Mouse (Mus musculus) forebrain, embryonic 10.5 days (tissue): ENCODE data around the gene Ctnnbip1. TPM values are rescaled to one million over a fixed set of nuclear protein-coding genes. Genes with fewer than 3 reads are reported as not detected.

ENCODE experiments used
- DNase-seq: peaks from one replicate; pipeline ENCODE4 v3.0.0-alpha.2; 2017; ENCODE audit warnings: low spot score; ENCODE audit errors: extremely low spot score
- H3K27ac ChIP-seq: fragments of 300-500 bp; sonication (generic); 2 replicates; pipeline ENCODE4 v1.5.1; 2016; ENCODE audit warnings: mild to moderate bottlenecking
- H3K27me3 ChIP-seq: fragments of 300-500 bp; sonication (generic); 2 replicates; pipeline ENCODE4 v1.6.1; 2016; ENCODE audit warnings: mild to moderate bottlenecking; ENCODE audit not compliant: poor library complexity, severe bottlenecking
- H3K36me3 ChIP-seq: fragments of 300-500 bp; sonication (generic); replicated peaks from 2 replicates; pipeline ENCODE4 v1.6.1; 2016; ENCODE audit warnings: mild to moderate bottlenecking, moderate library complexity
- H3K4me1 ChIP-seq: fragments of 300-500 bp; sonication (generic); 2 replicates; pipeline ENCODE4 v1.6.1; 2016
- H3K4me3 ChIP-seq: fragments of 300-500 bp; sonication (generic); 2 replicates; pipeline ENCODE4 v1.5.1; 2016; ENCODE audit warnings: mild to moderate bottlenecking, moderate library complexity
- H3K9me3 ChIP-seq: fragments of 300-500 bp; sonication (generic); 2 replicates; pipeline ENCODE4 v1.6.1; 2016; ENCODE audit warnings: mild to moderate bottlenecking, moderate library complexity
- WGBS: fragments of 180-500 bp; shearing (Covaris S2); methylation state at CpG from one replicate; pipeline ENCODE4 v1.1.7; 2016; 5-methylcytosine and 5-hydroxymethylcytosine counted together
- polyA plus RNA-seq: library from polyadenylated mRNA; unstranded; fragments of >200 nt; fragmentation: Nextera tagmentation; extraction: Ambion mirVana; gene quantifications from 2 replicates; pipeline ENCODE4 v1.2.1, GENCODE M21; 2016

Gene Ctnnbip1
- polyA plus RNA-seq, 1 experiment from 2014 or later = 59.6 TPM

- Histone ChIP-seq H3K4me3 (no peak overlapping the region), H3K9me3 (no peaks in the 10 kb centered on the region), H3K27me3 (no peaks in the 10 kb centered on the region), H3K36me3 (peaks cover 79% of the 10 kb centered on the region), H3K27ac (no peak overlapping the region), H3K4me1 (peaks cover 42% of the 10 kb centered on the region)
- no peak for DNase-seq
- WGBS = 91% methylated on average over 5 of the region's 5 CpGs
Measured at GRCm38 (mm10) chr4:149499790-149500189, 18.2 kb upstream of the Ctnnbip1 start.

DNA sequence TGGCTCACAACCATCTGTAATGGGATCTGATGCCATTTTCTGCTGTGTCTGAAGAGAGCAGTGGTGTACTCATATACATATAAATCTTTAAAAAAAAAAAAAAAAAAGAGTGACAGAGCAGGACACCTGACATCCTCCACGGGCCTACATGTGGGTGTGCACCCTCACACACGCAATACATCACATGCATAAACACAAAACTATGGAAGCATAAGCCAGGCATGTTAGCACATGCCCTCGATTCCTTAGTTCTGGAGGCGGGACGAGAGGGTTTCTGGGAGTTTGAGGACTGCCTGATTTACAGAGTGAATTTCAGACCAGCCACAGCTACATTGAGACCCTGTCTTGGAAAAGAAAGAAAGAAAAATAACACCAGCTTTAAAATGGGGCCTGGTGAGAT, 13.7 kb upstream of the Ctnnbip1 start:
- Histone ChIP-seq H3K9me3 (no peaks in the 10 kb centered on the region), H3K4me3 (peak overlapping the region; percentile 6; the same call in 1 of the 2 replicates), H3K27ac (peak overlapping the region; percentile 81), H3K27me3 (0 out of 2 replicates have a peak, but pooled peaks cover 7% of the 10 kb centered on the region), H3K36me3 (peaks cover 37% of the 10 kb centered on the region), H3K4me1 (peaks cover 22% of the 10 kb centered on the region)
- 78% methylated on average over 5 of the region's 5 CpGs for WGBS
- no peak for DNase-seq

DNA sequence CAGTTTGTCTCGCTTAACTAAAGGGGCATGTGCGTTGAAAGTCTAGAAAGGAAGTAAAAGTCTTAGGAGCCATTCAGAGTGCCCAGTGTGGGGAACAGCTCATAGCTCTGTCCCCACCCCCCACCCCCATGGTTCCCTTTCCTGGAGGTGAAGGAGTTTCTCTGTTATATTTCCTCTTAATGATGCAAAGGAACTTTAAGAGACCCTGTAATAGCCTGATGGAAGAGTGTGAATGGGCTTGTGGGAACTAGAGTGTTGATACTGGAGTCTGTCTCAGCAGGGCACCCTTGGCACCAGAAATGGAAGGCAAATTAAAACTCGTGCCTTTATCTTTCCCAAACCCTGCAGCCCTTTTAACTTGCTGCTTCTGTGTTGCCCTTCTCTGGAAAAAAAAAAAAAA, 13.2 kb upstream of the Ctnnbip1 start:
- H3K27me3 ChIP-seq = 0 out of 2 replicates have a peak, but pooled peaks cover 7% of the 10 kb centered on the region
- peaks cover 22% of the 10 kb centered on the region for H3K4me1 ChIP-seq
- peak overlapping the region; percentile 6; the same call in 1 of the 2 replicates for H3K4me3 ChIP-seq
- H3K27ac ChIP-seq = peak overlapping the region; percentile 81
- peaks cover 32% of the 10 kb centered on the region for H3K36me3 ChIP-seq
- peak; percentile 26 for DNase-seq
- WGBS = 11% methylated on average over 3 of the region's 3 CpGs
- no peaks in the 10 kb centered on the region for H3K9me3 ChIP-seq

DNA sequence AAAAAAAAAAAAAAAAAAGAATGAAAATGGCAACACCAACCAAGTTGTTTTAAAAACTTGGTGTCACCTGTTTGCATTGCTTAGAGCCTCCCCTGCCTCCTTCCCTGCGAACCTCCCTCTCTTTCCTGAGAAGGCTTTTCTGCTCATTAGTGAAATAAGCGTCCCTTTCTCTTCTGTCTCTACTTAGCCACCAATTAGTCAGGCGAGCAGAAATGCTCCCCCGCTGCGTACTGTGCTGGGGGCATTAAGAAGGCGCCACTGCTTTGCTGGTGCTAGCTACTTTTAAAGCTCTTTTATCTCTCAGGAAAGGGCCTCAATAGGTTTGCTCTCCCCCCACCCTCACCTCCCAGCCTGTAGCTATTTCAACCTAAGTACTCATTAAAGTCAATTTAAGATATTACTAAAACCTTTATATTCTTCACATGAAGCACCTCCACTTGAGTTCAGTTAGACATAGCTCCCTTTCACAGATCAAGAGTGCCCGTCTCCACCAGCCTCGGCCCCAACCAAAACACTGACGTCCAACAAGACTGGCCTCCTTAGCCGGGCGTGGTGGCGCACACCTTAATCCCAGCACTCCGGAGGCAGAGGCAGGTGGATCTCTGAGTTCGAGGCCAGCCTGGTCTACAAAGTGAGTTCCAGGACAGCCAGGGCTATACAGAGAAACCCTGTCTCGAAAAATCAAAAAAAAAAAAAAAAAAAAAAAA, 12.6 kb upstream of the Ctnnbip1 start:
- Histone ChIP-seq H3K27ac (peak overlapping the region; percentile 81; the same call in 1 of the 2 replicates), H3K36me3 (peaks cover 27% of the 10 kb centered on the region), H3K4me1 (peaks cover 22% of the 10 kb centered on the region), H3K4me3 (no peak overlapping the region), H3K27me3 (0 out of 2 replicates have a peak, but pooled peaks cover 7% of the 10 kb centered on the region), H3K9me3 (no peaks in the 10 kb centered on the region)
- DNase-seq = peak; percentile 65
- WGBS = 34% methylated on average over 15 of the region's 15 CpGs

GRCm38 (mm10) chr4:149506904-149507303, 11.1 kb upstream of the Ctnnbip1 start:
- Histone ChIP-seq H3K36me3 (peaks cover 12% of the 10 kb centered on the region), H3K27ac (no peak overlapping the region), H3K4me3 (no peak overlapping the region), H3K4me1 (peaks cover 31% of the 10 kb centered on the region), H3K9me3 (no peaks in the 10 kb centered on the region), H3K27me3 (0 out of 2 replicates have a peak, but pooled peaks cover 7% of the 10 kb centered on the region)
- DNase-seq = no peak
- 87% methylated on average over 3 of the region's 3 CpGs for WGBS

DNA sequence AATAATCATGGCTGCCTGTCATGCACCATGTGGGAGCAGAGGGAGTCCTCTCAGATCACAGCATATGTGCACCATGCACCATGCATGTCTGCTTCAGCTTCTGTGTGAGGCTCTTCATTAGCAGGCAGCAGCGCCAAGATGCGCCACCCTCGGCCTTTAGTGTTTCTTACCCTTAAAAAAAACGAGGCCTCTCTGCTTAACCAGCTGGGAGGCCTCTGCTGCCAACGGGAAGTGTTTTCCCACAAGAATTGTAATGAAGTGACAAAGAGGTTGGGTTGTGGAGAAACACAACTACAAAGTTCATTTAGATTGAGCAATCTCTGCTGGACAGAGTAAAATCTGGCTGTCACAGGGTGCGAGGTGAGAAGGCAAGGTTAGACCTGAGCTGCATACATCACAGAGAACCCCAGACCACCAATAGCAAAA, 6.8 kb upstream of the Ctnnbip1 start:
- Histone ChIP-seq H3K4me1 (peaks cover 10% of the 10 kb centered on the region), H3K27me3 (0 out of 2 replicates have a peak, but pooled peaks cover 7% of the 10 kb centered on the region), H3K36me3 (no peaks in the 10 kb centered on the region), H3K9me3 (no peaks in the 10 kb centered on the region), H3K4me3 (no peak overlapping the region), H3K27ac (no peak overlapping the region)
- 67% methylated on average over 6 of the region's 6 CpGs for WGBS
- no peak for DNase-seq

- H3K27ac ChIP-seq = no peak overlapping the region
- no peak for DNase-seq
- no peaks in the 10 kb centered on the region for H3K36me3 ChIP-seq
- H3K4me1 ChIP-seq = peaks cover 10% of the 10 kb centered on the region
- no peaks in the 10 kb centered on the region for H3K9me3 ChIP-seq
- H3K27me3 ChIP-seq = 0 out of 2 replicates have a peak, but pooled peaks cover 3% of the 10 kb centered on the region
- WGBS = 92% methylated on average over 7 of the region's 7 CpGs
- H3K4me3 ChIP-seq = no peak overlapping the region
Measured at GRCm38 (mm10) chr4:149512072-149512471, 6.0 kb upstream of the Ctnnbip1 start.

- 91% methylated on average over 5 of the region's 5 CpGs for WGBS
- H3K36me3 ChIP-seq = no peaks in the 10 kb centered on the region
- DNase-seq = no peak
Measured at GRCm38 (mm10) chr4:149515706-149516105, 2.3 kb upstream of the Ctnnbip1 start.

GRCm38 (mm10) chr4:149518351-149519220, 550 bp downstream of the Ctnnbip1 start:
- Histone ChIP-seq H3K4me3 (peak overlapping the region; percentile 90), H3K36me3 (no peaks in the 10 kb centered on the region), H3K9me3 (no peaks in the 10 kb centered on the region), H3K4me1 (peaks cover 55% of the 10 kb centered on the region), H3K27ac (peak overlapping the region; percentile 91), H3K27me3 (peaks cover 5% of the 10 kb centered on the region; the same call in 1 of the 2 replicates)
- WGBS = 4% methylated on average over 51 of the region's 52 CpGs
- peak; percentile 44 for DNase-seq

More at GRCm38 (mm10) chr4:149515706-149516105, 2.3 kb upstream of the Ctnnbip1 start:
- Histone ChIP-seq H3K4me1 (peaks cover 45% of the 10 kb centered on the region), H3K4me3 (no peak overlapping the region), H3K27me3 (peaks cover 5% of the 10 kb centered on the region; the same call in 1 of the 2 replicates), H3K9me3 (no peaks in the 10 kb centered on the region), H3K27ac (no peak overlapping the region)

- WGBS = 74% methylated on average over 10 of the region's 10 CpGs
- Histone ChIP-seq H3K4me3 (no peak overlapping the region), H3K27ac (no peak overlapping the region), H3K9me3 (no peaks in the 10 kb centered on the region), H3K36me3 (peaks cover 5% of the 10 kb centered on the region; the same call in 1 of the 2 replicates), H3K4me1 (peaks cover 77% of the 10 kb centered on the region), H3K27me3 (peaks cover 5% of the 10 kb centered on the region; the same call in 1 of the 2 replicates)
- DNase-seq = no peak
Measured at GRCm38 (mm10) chr4:149521258-149521657, 3.2 kb downstream of the Ctnnbip1 start.

- no peak for DNase-seq
- WGBS = 68% methylated on average over 6 of the region's 6 CpGs
- peaks cover 5% of the 10 kb centered on the region; the same call in 1 of the 2 replicates for H3K36me3 ChIP-seq
- H3K27me3 ChIP-seq = peaks cover 5% of the 10 kb centered on the region; the same call in 1 of the 2 replicates
- H3K4me3 ChIP-seq = no peak overlapping the region
- no peaks in the 10 kb centered on the region for H3K9me3 ChIP-seq
- no peak overlapping the region for H3K27ac ChIP-seq
- peaks cover 76% of the 10 kb centered on the region for H3K4me1 ChIP-seq
Measured at GRCm38 (mm10) chr4:149523961-149524360, 5.9 kb downstream of the Ctnnbip1 start.

- Histone ChIP-seq H3K4me3 (no peak overlapping the region), H3K4me1 (peaks cover 73% of the 10 kb centered on the region), H3K27me3 (no peaks in the 10 kb centered on the region), H3K9me3 (no peaks in the 10 kb centered on the region), H3K36me3 (peaks cover 5% of the 10 kb centered on the region; the same call in 1 of the 2 replicates), H3K27ac (no peak overlapping the region)
- WGBS = 86% methylated on average over 4 of the region's 4 CpGs
- no peak for DNase-seq
Measured at GRCm38 (mm10) chr4:149525170-149525569, 7.1 kb downstream of the Ctnnbip1 start.
